Mouse (Mus musculus): ENCODE data around the gene Mrps34. TPM values are rescaled to one million over a fixed set of nuclear protein-coding genes. Genes with fewer than 3 reads are reported as not detected.

Mrps34 gene
- total and polyA plus RNA-seq, 3 experiments, result 56.5 to 80.5 (median 57.2) TPM

GRCm38 (mm10) chr17:24934926-24935325 lies 40.0 kb downstream of the Mrps34 start:
- Histone ChIP-seq H3K27ac (ENCODE audit: insufficient read depth, low read depth) (no peak overlapping the region), H3K27me3 (replicated peaks) (no peaks in the 10 kb centered on the region), H3K79me2 (replicated peaks; ENCODE audit: control insufficient read depth, extremely low read depth, insufficient read depth, poor library complexity, severe bottlenecking) (peaks cover 59% of the 10 kb centered on the region), H3K36me3 (replicated peaks in 1 of 2; ENCODE audit: control insufficient read depth in 1 of 2, insufficient read depth in 1 of 2, low read length in 1 of 2) (peaks cover 7 to 38% of the 10 kb centered on the region in 2 experiments), H3K4me3 (replicated peaks in 1 of 3; ENCODE audit: low read depth in 2 of 3, low read length in 2 of 3, poor library complexity in 1 of 3) (peak overlapping the region in 2 of 3 experiments; percentile 74 to 98), H3K9me3 (replicated peaks; ENCODE audit: low read length) (no peaks in the 10 kb centered on the region), H3K4me1 (ENCODE audit: control insufficient read depth in 1 of 2, insufficient read depth in 2 of 2) (peaks cover 8 to 32% of the 10 kb centered on the region in 2 experiments; a peak in 3 of 4 replicates), H3K4me2 (ENCODE audit: insufficient read depth, low read depth, poor library complexity, severe bottlenecking) (peak overlapping the region; percentile 90; the same call in 1 of the 2 replicates), H3K9ac (ENCODE audit: insufficient read depth, low read depth) (peak overlapping the region; percentile 21; the same call in 1 of the 2 replicates)
- TF ChIP-seq NRF1 (IDR thresholded peaks at IDR 0.05; ENCODE audit: low read depth, low read length), result no peak
- TF ChIP-seq SIN3A (IDR thresholded peaks at IDR 0.05; ENCODE audit: low read length), result 0 out of 2 replicates have a peak, but pooled peaks have one; percentile 32
- dilution Hi-C loops (cut with MboI; ENCODE audit: extremely low pct_ligation_motif_present, extremely low pct_unique_long_range_greater_than_20kb, low sequenced_read_pairs), result no loop called here
- no peak for DNase-seq (ENCODE audit: extremely low read depth)
- in situ Hi-C loops (cut with MboI; ENCODE audit: low pct_ligation_motif_present, low pct_unique_long_range_greater_than_20kb, low sequenced_read_pairs), result no loop called here

GRCm38 (mm10) chr17:24935666-24936065 lies 40.8 kb downstream of the Mrps34 start:
- no peak for DNase-seq (ENCODE audit: extremely low read depth)
- Histone ChIP-seq H3K4me2 (ENCODE audit: insufficient read depth, low read depth, poor library complexity, severe bottlenecking) (peak overlapping the region; percentile 90), H3K79me2 (replicated peaks; ENCODE audit: control insufficient read depth, extremely low read depth, insufficient read depth, poor library complexity, severe bottlenecking) (peaks cover 52% of the 10 kb centered on the region), H3K27me3 (replicated peaks) (no peaks in the 10 kb centered on the region), H3K36me3 (replicated peaks in 1 of 2; ENCODE audit: control insufficient read depth in 1 of 2, insufficient read depth in 1 of 2, low read length in 1 of 2) (peaks cover 7 to 34% of the 10 kb centered on the region in 2 experiments), H3K4me3 (replicated peaks in 1 of 3; ENCODE audit: low read depth in 2 of 3, low read length in 2 of 3, poor library complexity in 1 of 3) (peak overlapping the region; percentile 74 to 99 (median 98)), H3K27ac (ENCODE audit: insufficient read depth, low read depth) (no peak overlapping the region), H3K9me3 (replicated peaks; ENCODE audit: low read length) (no peaks in the 10 kb centered on the region), H3K9ac (ENCODE audit: insufficient read depth, low read depth) (peak overlapping the region; percentile 75), H3K4me1 (ENCODE audit: control insufficient read depth in 1 of 2, insufficient read depth in 2 of 2) (peaks cover 8 to 34% of the 10 kb centered on the region in 2 experiments; a peak in 3 of 4 replicates)
- in situ Hi-C loops (cut with MboI; ENCODE audit: low pct_ligation_motif_present, low pct_unique_long_range_greater_than_20kb, low sequenced_read_pairs) (no loop called here), dilution Hi-C loops (cut with MboI; ENCODE audit: extremely low pct_ligation_motif_present, extremely low pct_unique_long_range_greater_than_20kb, low sequenced_read_pairs) (no loop called here)
- no peak for TF ChIP-seq POLR2A (IDR thresholded peaks at IDR 0.05; ENCODE audit: low read depth, low read length)
- no peak for TF ChIP-seq GABPA (IDR thresholded peaks at IDR 0.05; ENCODE audit: insufficient replicate concordance, low read depth, low read length)
- no peak for TF ChIP-seq TBP (conservative IDR thresholded peaks at IDR 0.05; ENCODE audit: low read depth, low read length)
- no peak for TF ChIP-seq TCF12 (IDR thresholded peaks at IDR 0.05; ENCODE audit: low read depth, low read length)

DNA sequence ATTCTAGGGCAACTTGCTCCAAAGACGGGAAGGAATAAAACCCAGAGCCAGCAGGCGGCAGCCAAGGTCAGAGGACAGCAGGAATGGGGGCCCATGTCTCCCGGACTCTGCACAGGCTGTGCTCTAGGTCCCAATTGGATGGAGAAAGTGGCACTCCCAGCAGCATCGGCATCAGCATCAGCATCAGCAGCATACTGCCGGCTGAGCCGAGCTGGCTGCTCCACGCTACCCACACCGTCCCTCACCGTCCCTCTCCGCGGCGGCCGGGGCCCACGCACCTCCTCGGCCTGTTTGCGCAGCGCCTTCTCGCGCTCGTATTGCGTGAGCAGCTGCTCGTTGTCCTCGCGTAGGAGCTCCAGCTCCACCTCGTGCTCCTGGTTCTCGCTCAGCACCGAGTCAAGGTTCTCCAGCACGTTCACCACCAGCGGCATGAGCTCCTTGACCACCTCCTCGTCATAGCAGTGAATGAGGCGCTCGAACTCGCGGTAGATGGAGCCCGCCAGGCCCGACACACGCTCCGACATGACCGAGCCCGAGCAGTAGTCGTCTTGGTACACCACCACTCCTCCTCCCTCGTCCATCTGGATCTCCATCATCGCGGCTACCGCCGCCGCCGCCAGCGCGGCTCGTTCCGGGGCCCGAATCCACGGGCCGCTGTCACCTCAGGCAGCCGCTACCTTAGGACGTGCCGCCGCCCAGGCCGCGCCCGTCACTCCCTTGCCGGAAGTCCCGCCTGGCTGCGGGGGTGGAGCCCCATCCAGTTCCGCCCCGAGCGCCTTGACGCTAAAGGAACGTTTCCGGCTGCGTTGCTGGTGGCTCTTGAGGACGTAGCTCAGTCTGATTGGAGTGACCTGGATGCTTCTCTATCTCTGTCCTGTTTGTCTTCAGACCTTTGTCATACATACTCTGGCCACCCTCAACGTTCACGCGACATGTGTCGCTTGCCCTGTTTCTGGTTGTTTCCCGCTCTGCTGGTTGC lies 41.6 kb downstream of the Mrps34 start, which contains the start of gene Mapk8ip3:
Gene Mapk8ip3 (minus strand): TSS at position 719 of the 979 bp plus-strand sequence.
- peak within 1 kb of the TSS; percentile 90 for H3K4me2 ChIP-seq (ENCODE audit: insufficient read depth, low read depth, poor library complexity, severe bottlenecking)
- peaks cover 8 to 35% of the 10 kb centered on the region in 2 experiments for H3K36me3 ChIP-seq (replicated peaks in 1 of 2; ENCODE audit: control insufficient read depth in 1 of 2, insufficient read depth in 1 of 2, low read length in 1 of 2)
- peak within 1 kb of the TSS; percentile 74 to 99 (median 98) for H3K4me3 ChIP-seq (replicated peaks in 1 of 3; ENCODE audit: low read depth in 2 of 3, low read length in 2 of 3, poor library complexity in 1 of 3)
- H3K27ac ChIP-seq (ENCODE audit: insufficient read depth, low read depth), result peak within 1 kb of the TSS; percentile 65
- no peaks in the 10 kb centered on the region for H3K9me3 ChIP-seq (replicated peaks; ENCODE audit: low read length)
- H3K4me1 ChIP-seq (ENCODE audit: control insufficient read depth in 1 of 2, insufficient read depth in 2 of 2), result peaks cover 8 to 41% of the 10 kb centered on the region in 2 experiments; a peak in 3 of 4 replicates
- dilution Hi-C loops (cut with MboI; ENCODE audit: extremely low pct_ligation_motif_present, extremely low pct_unique_long_range_greater_than_20kb, low sequenced_read_pairs) (no loop called here), in situ Hi-C loops (cut with MboI; ENCODE audit: low pct_ligation_motif_present, low pct_unique_long_range_greater_than_20kb, low sequenced_read_pairs) (no loop called here)
- peak within 1 kb of the TSS; percentile 88 for H3K9ac ChIP-seq (ENCODE audit: insufficient read depth, low read depth)
- H3K79me2 ChIP-seq (replicated peaks; ENCODE audit: control insufficient read depth, extremely low read depth, insufficient read depth, poor library complexity, severe bottlenecking), result peaks cover 46% of the 10 kb centered on the region
- peak; percentile 94 for DNase-seq (ENCODE audit: extremely low read depth)
- H3K27me3 ChIP-seq (replicated peaks), result no peaks in the 10 kb centered on the region
- TF ChIP-seq JUND (conservative IDR thresholded peaks at IDR 0.05; ENCODE audit: low read depth, low read length) (no peak), KAT2A (IDR thresholded peaks at IDR 0.05; ENCODE audit: insufficient replicate concordance, low read length) (no peak), USF2 (conservative IDR thresholded peaks at IDR 0.05; ENCODE audit: low read depth, low read length) (no peak), GABPA (IDR thresholded peaks at IDR 0.05; ENCODE audit: insufficient replicate concordance, low read depth, low read length) (no peak), POLR2AphosphoS2 (IDR thresholded peaks at IDR 0.05; ENCODE audit: low read depth, low read length) (peak; percentile 96), TCF12 (IDR thresholded peaks at IDR 0.05; ENCODE audit: low read depth, low read length) (peak; percentile 69), HCFC1 (IDR thresholded peaks at IDR 0.05; ENCODE audit: low read depth, low read length) (peak; percentile 79), UBTF (IDR thresholded peaks at IDR 0.05; ENCODE audit: low read depth, low read length) (peak; percentile 81), EP300 (IDR thresholded peaks at IDR 0.05; ENCODE audit: low read length) (no peak), MAFK (IDR thresholded peaks at IDR 0.05; ENCODE audit: insufficient replicate concordance, low read length) (no peak), CHD2 (IDR thresholded peaks at IDR 0.05; ENCODE audit: low read length) (no peak), TBP (conservative IDR thresholded peaks at IDR 0.05; ENCODE audit: low read depth, low read length) (peak; percentile 80; the same call in 1 of the 2 replicates), IRF4 (IDR thresholded peaks at IDR 0.05; ENCODE audit: low read depth, low read length) (no peak; the same call in 1 of the 2 replicates), RCOR1 (conservative IDR thresholded peaks at IDR 0.05; ENCODE audit: low read depth, low read length) (no peak), MAZ (IDR thresholded peaks at IDR 0.05; ENCODE audit: low read depth, low read length) (no peak), PAX5 (IDR thresholded peaks at IDR 0.05; ENCODE audit: low read length) (no peak), MAX (IDR thresholded peaks at IDR 0.05; ENCODE audit: low read length) (peak; percentile 18; the same call in 1 of the 2 replicates), MEF2A (IDR thresholded peaks at IDR 0.05; ENCODE audit: borderline replicate concordance, low read depth, low read length) (0 out of 2 replicates have a peak, but pooled peaks have one; percentile 7), JUN (IDR thresholded peaks at IDR 0.05; ENCODE audit: insufficient read depth, low read depth, low read length) (no peak)
